Mouse (Mus musculus): ENCODE measurements around the gene Polr3e. TPM values are rescaled to one million over a fixed set of nuclear protein-coding genes. Genes with fewer than 3 reads are reported as not detected.
"Not testable (repeated sequence)": the region's sequence is repeated elsewhere in the genome, so short reads cannot be mapped to it uniquely, and the experiment has no call there.

The Polr3e gene
- polyA plus RNA-seq, 1 experiment from 2014 or later = 31.8 TPM

DNA sequence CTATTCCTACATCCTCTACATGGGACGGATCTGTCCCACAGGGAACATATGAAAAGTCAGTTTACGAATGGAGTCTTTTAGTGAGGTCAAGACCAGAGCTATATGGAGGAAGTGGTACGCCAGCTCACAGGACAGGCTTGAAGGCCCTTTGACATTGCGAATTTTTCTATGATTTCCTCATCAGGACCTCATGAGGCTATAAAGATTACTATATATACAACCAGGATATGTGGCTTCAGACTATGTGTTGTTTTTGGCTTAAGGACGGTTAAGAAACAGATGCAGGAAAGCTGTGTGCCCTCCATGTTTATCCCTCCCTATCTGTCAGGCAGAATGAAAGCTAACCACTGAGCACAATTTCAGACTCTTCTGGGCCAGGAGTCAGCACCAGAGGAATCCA, 45.6 kb downstream of the Polr3e start:
- Histone ChIP-seq H3K9me3 (replicated peaks; ENCODE audit: low read length) (no peaks in the 10 kb centered on the region), H3K36me3 (ENCODE audit: insufficient read depth, low read length) (peaks cover 10% of the 10 kb centered on the region; the same call in 1 of the 2 replicates), H3K4me1 (replicated peaks; ENCODE audit: insufficient read depth, low read length) (no peaks in the 10 kb centered on the region), H3K27me3 (ENCODE audit: insufficient read depth, low read length) (no peaks in the 10 kb centered on the region), H3K4me3 (replicated peaks; ENCODE audit: low read depth, low read length) (no peak overlapping the region), H3K4me2 (ENCODE audit: low read length) (no peak overlapping the region), H3K9ac (ENCODE audit: low read depth, low read length) (no peak overlapping the region), H3K27ac (no peak overlapping the region)
- no peak for TF ChIP-seq CTCF (IDR thresholded peaks at IDR 0.05; ENCODE audit: low read depth)
- 64% methylated on average over 5 of the region's 5 CpGs for WGBS
- ATAC-seq (replicated peaks; ENCODE audit: low FRiP score, low read depth) = no peak
- peak; percentile 23 for DNase-seq (ENCODE audit: low spot score)

DNA sequence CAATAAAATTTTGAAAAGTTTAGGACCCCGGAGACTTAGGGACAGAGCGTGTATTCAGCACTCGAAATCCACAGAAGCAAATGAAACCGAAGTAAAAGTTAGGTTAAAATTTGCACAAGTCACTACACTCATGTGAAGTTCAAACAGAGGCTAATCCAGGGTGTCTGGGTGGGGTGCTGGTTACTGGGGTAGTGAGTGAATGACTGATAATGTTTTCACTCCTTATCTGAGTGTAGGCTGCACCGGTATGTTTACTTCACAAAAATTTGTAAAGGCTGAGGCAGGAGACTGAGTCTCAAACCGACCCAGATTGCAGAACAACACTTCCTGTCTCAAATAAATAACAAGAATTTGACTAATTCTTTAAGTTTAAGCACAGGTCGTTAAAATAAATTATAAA, 51.7 kb downstream of the Polr3e start:
- no peaks in the 10 kb centered on the region; the same call in 1 of the 2 replicates for H3K4me1 ChIP-seq (replicated peaks; ENCODE audit: insufficient read depth, low read length)
- no peaks in the 10 kb centered on the region for H3K27me3 ChIP-seq (ENCODE audit: insufficient read depth, low read length)
- H3K27ac ChIP-seq = no peak overlapping the region
- 0 out of 2 replicates have a peak, but pooled peaks cover 4% of the 10 kb centered on the region for H3K36me3 ChIP-seq (ENCODE audit: insufficient read depth, low read length)
- no peak for DNase-seq (ENCODE audit: low spot score)
- no peak overlapping the region for H3K9ac ChIP-seq (ENCODE audit: low read depth, low read length)
- no peaks in the 10 kb centered on the region for H3K9me3 ChIP-seq (replicated peaks; ENCODE audit: low read length)
- ATAC-seq (replicated peaks; ENCODE audit: low FRiP score, low read depth) = no peak
- 87% methylated on average over 7 of the region's 7 CpGs for WGBS
- no peak for TF ChIP-seq CTCF (IDR thresholded peaks at IDR 0.05; ENCODE audit: low read depth)
- no peak overlapping the region for H3K4me3 ChIP-seq (replicated peaks; ENCODE audit: low read depth, low read length)
- no peak overlapping the region for H3K4me2 ChIP-seq (ENCODE audit: low read length)

DNA sequence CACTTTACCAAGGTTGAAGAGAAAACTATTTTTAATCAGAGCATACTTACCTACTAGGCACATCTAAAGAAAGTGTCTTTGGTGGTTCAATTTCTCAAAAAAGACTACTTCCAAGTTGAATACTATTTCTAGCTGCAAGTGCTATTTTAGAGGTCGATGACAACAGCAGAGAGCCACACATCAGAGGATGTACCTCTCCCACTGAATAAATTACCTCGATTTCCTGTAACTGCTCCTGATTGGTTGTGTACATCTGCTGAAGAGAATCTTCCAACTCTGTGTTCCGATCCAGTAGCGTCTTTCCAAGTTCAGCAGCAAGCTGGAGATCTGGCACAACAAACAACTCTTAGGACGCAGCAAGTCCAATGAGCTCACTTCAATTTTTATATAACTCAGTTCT, 52.6 kb downstream of the Polr3e start:
- Histone ChIP-seq H3K4me1 (replicated peaks; ENCODE audit: insufficient read depth, low read length) (no peaks in the 10 kb centered on the region; the same call in 1 of the 2 replicates), H3K27ac (no peak overlapping the region), H3K27me3 (ENCODE audit: insufficient read depth, low read length) (no peaks in the 10 kb centered on the region), H3K9ac (ENCODE audit: low read depth, low read length) (no peak overlapping the region), H3K36me3 (ENCODE audit: insufficient read depth, low read length) (0 out of 2 replicates have a peak, but pooled peaks cover 4% of the 10 kb centered on the region), H3K4me2 (ENCODE audit: low read length) (no peak overlapping the region), H3K9me3 (replicated peaks; ENCODE audit: low read length) (no peaks in the 10 kb centered on the region), H3K4me3 (replicated peaks; ENCODE audit: low read depth, low read length) (no peak overlapping the region)
- TF ChIP-seq CTCF (IDR thresholded peaks at IDR 0.05; ENCODE audit: low read depth) = no peak
- DNase-seq (ENCODE audit: low spot score) (no peak), ATAC-seq (replicated peaks; ENCODE audit: low FRiP score, low read depth) (no peak)
- WGBS = 75% methylated on average over 5 of the region's 5 CpGs

DNA sequence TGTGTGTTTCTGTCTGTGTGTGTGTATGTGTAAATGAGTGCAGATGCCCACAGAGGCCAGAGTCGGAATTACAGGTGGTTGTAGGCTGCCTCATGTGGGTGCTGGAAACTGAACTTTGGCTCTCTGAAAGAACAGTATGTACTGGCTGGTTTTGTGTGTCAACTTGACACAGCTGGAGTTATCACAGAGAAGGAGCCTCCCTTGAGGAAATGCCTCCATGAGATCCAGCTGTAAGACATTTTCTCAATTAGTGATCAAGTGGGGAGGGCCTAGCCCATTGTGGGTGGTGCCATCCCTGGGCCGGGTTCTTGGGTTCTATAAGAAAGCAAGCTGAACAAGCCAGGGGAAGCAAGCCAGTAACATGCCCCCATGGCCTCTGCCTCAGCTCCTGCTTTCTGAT, 54.9 kb downstream of the Polr3e start:
- not testable (repeated sequence) for H3K4me2 ChIP-seq (ENCODE audit: low read length); H3K27ac ChIP-seq; H3K4me1 ChIP-seq (replicated peaks; ENCODE audit: insufficient read depth, low read length); H3K9ac ChIP-seq (ENCODE audit: low read depth, low read length); ATAC-seq (replicated peaks; ENCODE audit: low FRiP score, low read depth); H3K4me3 ChIP-seq (replicated peaks; ENCODE audit: low read depth, low read length); H3K27me3 ChIP-seq (ENCODE audit: insufficient read depth, low read length); H3K9me3 ChIP-seq (replicated peaks; ENCODE audit: low read length); H3K36me3 ChIP-seq (ENCODE audit: insufficient read depth, low read length); DNase-seq (ENCODE audit: low spot score)
- 81% methylated on average over 2 of the region's 2 CpGs for WGBS

DNA sequence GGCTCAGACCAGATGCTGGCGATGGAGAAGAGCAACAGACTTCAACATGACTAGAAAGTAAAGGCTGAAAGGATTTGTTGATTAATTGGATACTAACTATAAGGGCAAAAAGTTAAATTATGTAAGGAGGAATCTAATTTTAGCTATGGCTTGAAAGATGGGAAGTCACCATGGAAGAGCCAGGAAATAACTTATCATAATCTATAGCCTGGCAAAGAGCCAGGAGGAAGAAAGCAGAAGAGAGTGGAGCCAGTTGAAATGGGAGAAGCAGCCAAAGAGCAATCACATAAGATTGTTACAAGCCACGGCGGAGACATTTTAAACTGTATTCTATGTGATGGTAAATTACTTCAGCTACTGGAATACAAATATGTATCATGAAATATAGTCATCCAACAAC, 56.5 kb downstream of the Polr3e start:
- Histone ChIP-seq H3K4me3 (replicated peaks; ENCODE audit: low read depth, low read length) (no peak overlapping the region), H3K36me3 (ENCODE audit: insufficient read depth, low read length) (0 out of 2 replicates have a peak, but pooled peaks cover 4% of the 10 kb centered on the region), H3K9me3 (replicated peaks; ENCODE audit: low read length) (no peaks in the 10 kb centered on the region), H3K4me1 (replicated peaks; ENCODE audit: insufficient read depth, low read length) (no peaks in the 10 kb centered on the region; the same call in 1 of the 2 replicates), H3K4me2 (ENCODE audit: low read length) (no peak overlapping the region), H3K9ac (ENCODE audit: low read depth, low read length) (no peak overlapping the region), H3K27me3 (ENCODE audit: insufficient read depth, low read length) (no peaks in the 10 kb centered on the region), H3K27ac (no peak overlapping the region)
- 61% methylated on average over 3 of the region's 3 CpGs for WGBS
- ATAC-seq (replicated peaks; ENCODE audit: low FRiP score, low read depth) = no peak
- TF ChIP-seq CTCF (IDR thresholded peaks at IDR 0.05; ENCODE audit: low read depth) = no peak
- DNase-seq (ENCODE audit: low spot score) = peak; percentile 58

DNA sequence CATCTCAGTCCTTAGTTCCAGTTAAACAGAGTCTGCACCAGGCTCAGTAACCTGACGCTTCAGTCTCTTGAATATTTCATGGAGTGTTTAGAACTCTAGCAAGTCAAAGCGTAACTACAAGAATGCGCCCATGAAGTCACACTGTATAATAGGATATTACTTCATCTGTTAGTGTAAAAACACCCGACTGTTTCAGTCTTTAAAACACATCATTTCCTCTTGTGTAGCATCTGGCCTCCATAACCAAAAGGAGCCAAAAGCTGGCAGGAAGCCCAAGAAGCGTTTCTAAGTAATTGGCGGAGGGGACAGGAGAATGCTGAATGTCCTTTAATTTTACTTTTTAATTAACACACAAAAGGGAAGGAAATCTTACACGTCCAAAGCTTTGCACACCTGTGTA, 59.5 kb downstream of the Polr3e start:
- H3K4me1 ChIP-seq (replicated peaks; ENCODE audit: insufficient read depth, low read length) = peaks cover 3% of the 10 kb centered on the region; the same call in 1 of the 2 replicates
- no peak overlapping the region for H3K4me2 ChIP-seq (ENCODE audit: low read length)
- no peaks in the 10 kb centered on the region for H3K36me3 ChIP-seq (ENCODE audit: insufficient read depth, low read length)
- WGBS = 39% methylated on average over 7 of the region's 7 CpGs
- H3K9ac ChIP-seq (ENCODE audit: low read depth, low read length) = no peak overlapping the region
- H3K9me3 ChIP-seq (replicated peaks; ENCODE audit: low read length) = no peaks in the 10 kb centered on the region
- no peak for TF ChIP-seq CTCF (IDR thresholded peaks at IDR 0.05; ENCODE audit: low read depth)
- no peak overlapping the region for H3K4me3 ChIP-seq (replicated peaks; ENCODE audit: low read depth, low read length)
- H3K27ac ChIP-seq = no peak overlapping the region
- DNase-seq (ENCODE audit: low spot score) (peak; percentile 69), ATAC-seq (replicated peaks; ENCODE audit: low FRiP score, low read depth) (no peak)
- no peaks in the 10 kb centered on the region for H3K27me3 ChIP-seq (ENCODE audit: insufficient read depth, low read length)

DNA sequence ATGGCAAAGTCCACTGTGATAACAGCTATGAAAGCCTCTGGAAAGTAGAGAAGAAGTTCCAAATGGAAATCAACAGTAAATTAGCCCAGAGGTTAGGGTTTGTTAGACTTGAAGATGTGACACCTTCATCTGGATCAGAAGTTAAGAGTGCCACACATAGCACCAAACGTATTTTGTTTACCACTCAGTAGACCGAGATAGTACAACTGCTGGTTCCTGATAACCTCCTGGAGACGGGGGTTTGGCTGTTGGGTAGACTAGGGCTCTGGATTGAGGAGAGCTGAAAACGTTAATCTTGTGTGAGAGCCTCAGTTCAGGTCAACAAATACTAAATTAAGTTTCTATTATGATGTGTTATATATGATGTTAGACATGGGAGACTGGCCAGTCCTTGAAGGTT, 62.5 kb downstream of the Polr3e start:
- Histone ChIP-seq H3K4me1 (replicated peaks; ENCODE audit: insufficient read depth, low read length) (0 out of 2 replicates have a peak, but pooled peaks cover 3% of the 10 kb centered on the region), H3K4me2 (ENCODE audit: low read length) (no peak overlapping the region), H3K4me3 (replicated peaks; ENCODE audit: low read depth, low read length) (no peak overlapping the region), H3K36me3 (ENCODE audit: insufficient read depth, low read length) (no peaks in the 10 kb centered on the region), H3K9me3 (replicated peaks; ENCODE audit: low read length) (no peaks in the 10 kb centered on the region), H3K9ac (ENCODE audit: low read depth, low read length) (no peak overlapping the region), H3K27ac (no peak overlapping the region), H3K27me3 (ENCODE audit: insufficient read depth, low read length) (no peaks in the 10 kb centered on the region)
- WGBS = 84% methylated on average over 4 of the region's 4 CpGs
- no peak for TF ChIP-seq CTCF (IDR thresholded peaks at IDR 0.05; ENCODE audit: low read depth)
- no peak for DNase-seq (ENCODE audit: low spot score)
- ATAC-seq (replicated peaks; ENCODE audit: low FRiP score, low read depth) = no peak

Measured in kidney, postnatal 0 days (tissue).